Mouse (Mus musculus): ENCODE results near the gene Emcn. TPM values are rescaled to one million over a fixed set of nuclear protein-coding genes. Genes with fewer than 3 reads are reported as not detected.

The Emcn gene
- polyA plus RNA-seq, 1 experiment, result 4.5 TPM

DNA sequence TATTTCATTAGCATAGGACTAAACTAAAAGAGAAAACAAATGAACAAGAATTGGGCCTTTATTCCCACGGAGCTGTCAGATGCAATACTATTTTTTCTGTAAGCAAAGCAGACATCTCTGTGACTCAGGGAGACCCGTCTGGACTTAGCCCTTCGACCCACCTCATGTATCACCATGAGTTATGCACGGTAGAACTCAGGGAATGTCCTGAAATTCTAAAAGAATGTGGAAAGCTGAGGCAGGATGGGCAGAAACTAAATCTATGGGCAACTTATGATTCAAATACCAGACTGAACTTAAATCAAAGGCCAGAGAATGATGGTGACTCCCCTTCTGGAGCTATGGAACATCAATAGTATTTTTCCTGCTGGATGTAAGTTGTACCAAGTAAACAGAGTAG is 8.3 kb upstream of the Emcn start:
- TF ChIP-seq POLR2A (IDR thresholded peaks at IDR 0.05; ENCODE audit: low read depth, low read length), result no peak
- TF ChIP-seq CTCF (IDR thresholded peaks at IDR 0.05; ENCODE audit: extremely low read depth, insufficient read length, insufficient replicate concordance, low read depth, low read length), result no peak
- no peaks in the 10 kb centered on the region for H3K36me3 ChIP-seq (ENCODE audit: control insufficient read depth, insufficient read depth, low read length)

DNA sequence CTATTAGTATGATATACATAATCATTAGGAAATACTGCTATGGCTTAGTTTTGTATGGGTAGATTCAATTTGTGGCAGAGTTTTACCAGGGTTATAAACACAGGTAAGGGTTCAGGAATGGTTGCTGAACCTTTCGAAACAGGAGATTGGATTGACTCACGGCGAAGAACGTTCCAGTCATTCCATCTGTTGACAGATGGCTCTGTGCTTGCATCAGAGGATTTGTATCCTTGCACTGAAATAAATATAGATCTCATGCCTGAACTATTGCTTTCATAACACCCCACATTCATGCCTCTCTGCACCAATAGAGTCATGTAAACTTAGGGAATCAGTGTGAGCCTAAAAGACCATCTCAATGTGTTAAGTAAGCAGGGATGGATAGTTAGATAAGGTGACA is 4.9 kb upstream of the Emcn start:
- H3K27me3 ChIP-seq (ENCODE audit: control insufficient read depth, insufficient read depth, low read length), result no peaks in the 10 kb centered on the region
- H3K4me3 ChIP-seq (ENCODE audit: low read depth, low read length), result no peak overlapping the region
- TF ChIP-seq CTCF (IDR thresholded peaks at IDR 0.05; ENCODE audit: extremely low read depth, insufficient read length, insufficient replicate concordance, low read depth, low read length), result no peak
- TF ChIP-seq POLR2A (IDR thresholded peaks at IDR 0.05; ENCODE audit: low read depth, low read length), result no peak
- H3K36me3 ChIP-seq (ENCODE audit: control insufficient read depth, insufficient read depth, low read length), result no peaks in the 10 kb centered on the region
- no peak overlapping the region for H3K27ac ChIP-seq (ENCODE audit: insufficient read depth, low read depth, low read length)
- H3K4me1 ChIP-seq (ENCODE audit: control insufficient read depth, insufficient read depth, insufficient read length, low read length), result no peaks in the 10 kb centered on the region
- 88% methylated on average over 4 of the region's 4 CpGs for WGBS

More for the DNA sequence above, 8.3 kb upstream of the Emcn start:
- no peak overlapping the region for H3K27ac ChIP-seq (ENCODE audit: insufficient read depth, low read depth, low read length)
- no peaks in the 10 kb centered on the region for H3K4me1 ChIP-seq (ENCODE audit: control insufficient read depth, insufficient read depth, insufficient read length, low read length)
- H3K27me3 ChIP-seq (ENCODE audit: control insufficient read depth, insufficient read depth, low read length), result no peaks in the 10 kb centered on the region
- WGBS, result 76% methylated on average over 4 of the region's 4 CpGs
- H3K4me3 ChIP-seq (ENCODE audit: low read depth, low read length), result no peak overlapping the region

DNA sequence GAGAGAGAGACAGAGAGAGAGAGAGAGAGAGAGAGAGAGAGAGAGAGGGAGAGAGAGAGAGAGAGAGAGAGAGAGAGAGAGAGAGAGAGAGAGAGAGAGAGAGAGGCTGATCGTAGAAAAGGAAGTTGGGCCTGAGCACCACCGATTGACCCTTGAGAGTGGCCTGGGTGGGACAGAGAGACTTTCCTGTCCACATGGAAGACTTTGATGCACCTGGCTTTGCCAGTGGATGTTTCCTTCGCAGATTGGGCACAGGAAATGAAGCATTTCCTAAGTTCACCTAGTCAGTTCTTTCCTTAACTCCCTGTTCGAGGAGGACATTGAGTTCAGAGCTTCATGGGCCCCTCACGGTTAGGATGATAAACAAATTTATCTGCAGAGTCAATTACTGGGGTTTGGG is 2.6 kb downstream of the Emcn start:
- no peak overlapping the region for H3K4me3 ChIP-seq (ENCODE audit: low read depth, low read length)
- no peaks in the 10 kb centered on the region for H3K36me3 ChIP-seq (ENCODE audit: control insufficient read depth, insufficient read depth, low read length)
- no peak for TF ChIP-seq CTCF (IDR thresholded peaks at IDR 0.05; ENCODE audit: extremely low read depth, insufficient read length, insufficient replicate concordance, low read depth, low read length)
- no peak for TF ChIP-seq POLR2A (IDR thresholded peaks at IDR 0.05; ENCODE audit: low read depth, low read length)
- H3K27ac ChIP-seq (ENCODE audit: insufficient read depth, low read depth, low read length), result no peak overlapping the region
- H3K27me3 ChIP-seq (ENCODE audit: control insufficient read depth, insufficient read depth, low read length), result no peaks in the 10 kb centered on the region
- H3K4me1 ChIP-seq (ENCODE audit: control insufficient read depth, insufficient read depth, insufficient read length, low read length), result no peaks in the 10 kb centered on the region
- WGBS, result 49% methylated on average over 5 of the region's 5 CpGs

- Histone ChIP-seq H3K4me3 (ENCODE audit: low read depth, low read length) (no peak overlapping the region), H3K27me3 (ENCODE audit: control insufficient read depth, insufficient read depth, low read length) (no peaks in the 10 kb centered on the region), H3K4me1 (ENCODE audit: control insufficient read depth, insufficient read depth, insufficient read length, low read length) (no peaks in the 10 kb centered on the region), H3K27ac (ENCODE audit: insufficient read depth, low read depth, low read length) (no peak overlapping the region), H3K36me3 (ENCODE audit: control insufficient read depth, insufficient read depth, low read length) (no peaks in the 10 kb centered on the region)
- TF ChIP-seq POLR2A (IDR thresholded peaks at IDR 0.05; ENCODE audit: low read depth, low read length), result no peak
- no peak for TF ChIP-seq CTCF (IDR thresholded peaks at IDR 0.05; ENCODE audit: extremely low read depth, insufficient read length, insufficient replicate concordance, low read depth, low read length)
- 73% methylated on average over 5 of the region's 5 CpGs for WGBS
Observed at GRCm38 (mm10) chr3:137351882-137352281, 11.0 kb downstream of the Emcn start.

- H3K27me3 ChIP-seq (ENCODE audit: control insufficient read depth, insufficient read depth, low read length), result no peaks in the 10 kb centered on the region
- TF ChIP-seq POLR2A (IDR thresholded peaks at IDR 0.05; ENCODE audit: low read depth, low read length) (no peak), CTCF (IDR thresholded peaks at IDR 0.05; ENCODE audit: extremely low read depth, insufficient read length, insufficient replicate concordance, low read depth, low read length) (no peak)
Observed at GRCm38 (mm10) chr3:137356697-137357096, 15.8 kb downstream of the Emcn start.

DNA sequence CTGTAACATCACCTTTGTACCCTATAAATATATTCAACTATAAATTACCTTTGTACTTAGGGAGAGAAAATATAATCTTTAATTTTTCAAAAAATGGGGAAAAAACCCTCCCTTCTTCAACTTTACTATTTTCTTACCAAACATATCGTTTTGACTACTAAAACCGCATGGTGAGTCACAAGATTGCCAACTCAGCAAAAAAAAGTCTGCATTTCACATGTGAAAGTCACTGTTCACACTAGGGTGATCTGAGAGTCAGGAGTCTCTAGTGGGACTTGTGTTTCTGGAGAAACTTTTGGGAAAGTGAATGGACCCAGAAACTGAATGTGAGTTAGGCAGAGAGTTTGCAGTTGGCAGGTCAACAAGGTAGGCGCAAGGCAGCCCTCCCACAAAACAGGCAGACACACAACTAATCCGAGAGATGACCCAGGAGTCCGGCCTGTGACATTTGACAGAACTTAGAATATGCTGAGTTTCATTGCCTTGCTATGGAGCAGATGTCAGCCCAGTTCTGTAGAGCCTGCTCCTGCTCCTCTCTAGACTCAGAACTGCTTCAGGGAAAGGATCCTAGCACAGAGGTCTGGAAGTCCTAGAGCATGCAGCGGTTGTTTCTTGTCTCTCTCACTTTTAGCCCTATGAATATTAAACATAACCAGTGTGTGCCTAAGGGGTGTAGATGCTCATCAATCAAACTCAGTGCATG is 26.4 kb downstream of the Emcn start:
- no peak overlapping the region for H3K4me3 ChIP-seq (ENCODE audit: low read depth, low read length)

More at GRCm38 (mm10) chr3:137356697-137357096, 15.8 kb downstream of the Emcn start:
- Histone ChIP-seq H3K27ac (ENCODE audit: insufficient read depth, low read depth, low read length) (no peak overlapping the region), H3K4me3 (ENCODE audit: low read depth, low read length) (no peak overlapping the region), H3K36me3 (ENCODE audit: control insufficient read depth, insufficient read depth, low read length) (no peaks in the 10 kb centered on the region), H3K4me1 (ENCODE audit: control insufficient read depth, insufficient read depth, insufficient read length, low read length) (no peaks in the 10 kb centered on the region)
- 87% methylated on average over 4 of the region's 4 CpGs for WGBS

GRCm38 (mm10) chr3:137367826-137368325 is 27.0 kb downstream of the Emcn start:
- WGBS, result 68% methylated on average over 3 of the region's 3 CpGs
- Histone ChIP-seq H3K4me3 (ENCODE audit: low read depth, low read length) (no peak overlapping the region), H3K36me3 (ENCODE audit: control insufficient read depth, insufficient read depth, low read length) (no peaks in the 10 kb centered on the region), H3K27ac (ENCODE audit: insufficient read depth, low read depth, low read length) (no peak overlapping the region), H3K4me1 (ENCODE audit: control insufficient read depth, insufficient read depth, insufficient read length, low read length) (no peaks in the 10 kb centered on the region), H3K27me3 (ENCODE audit: control insufficient read depth, insufficient read depth, low read length) (no peaks in the 10 kb centered on the region)
- TF ChIP-seq POLR2A (IDR thresholded peaks at IDR 0.05; ENCODE audit: low read depth, low read length) (no peak), CTCF (IDR thresholded peaks at IDR 0.05; ENCODE audit: extremely low read depth, insufficient read length, insufficient replicate concordance, low read depth, low read length) (no peak)

More for the DNA sequence above, 26.4 kb downstream of the Emcn start:
- Histone ChIP-seq H3K27ac (ENCODE audit: insufficient read depth, low read depth, low read length) (no peak overlapping the region), H3K36me3 (ENCODE audit: control insufficient read depth, insufficient read depth, low read length) (no peaks in the 10 kb centered on the region), H3K4me1 (ENCODE audit: control insufficient read depth, insufficient read depth, insufficient read length, low read length) (no peaks in the 10 kb centered on the region), H3K27me3 (ENCODE audit: control insufficient read depth, insufficient read depth, low read length) (no peaks in the 10 kb centered on the region)
- no peak for TF ChIP-seq POLR2A (IDR thresholded peaks at IDR 0.05; ENCODE audit: low read depth, low read length)
- TF ChIP-seq CTCF (IDR thresholded peaks at IDR 0.05; ENCODE audit: extremely low read depth, insufficient read length, insufficient replicate concordance, low read depth, low read length), result no peak
- 82% methylated on average over 6 of the region's 6 CpGs for WGBS

Measured in small intestine, adult 2 months (tissue).